Comparison of ENCODE assay signal across 26 mouse cellular contexts in the genomic region with DNA sequence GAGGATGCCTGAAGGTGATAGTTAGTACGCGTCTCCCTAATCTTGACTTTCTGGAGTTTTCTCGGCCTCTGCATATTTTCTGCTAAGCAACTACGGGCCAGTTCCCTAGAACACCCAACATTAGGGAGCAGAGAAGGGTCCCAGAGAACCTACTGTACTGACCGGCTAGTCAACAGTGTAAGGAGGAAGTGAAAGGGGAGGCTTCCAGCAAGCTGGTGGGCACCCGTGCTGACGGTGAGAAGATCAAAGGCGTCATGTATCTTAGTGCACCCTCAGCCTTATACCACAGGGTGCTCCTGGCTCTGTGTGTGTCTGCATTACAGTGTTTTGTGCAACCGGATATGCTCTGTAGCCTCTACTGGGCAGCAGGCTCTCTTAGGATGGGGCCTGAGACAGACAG.
"Had no signal": no experiment of that assay in that cellular context is flagged by ENCODE, and none has a peak within 500 bp of the region (broad histone marks: within the 10 kb centered on the region; RNA-seq: fewer than 3 reads in every experiment).

No protein-coding gene starts in this region.

- H3K4me2 ChIP-seq: heart, embryonic 12.5 days; hindbrain, embryonic 12.5 days; hindbrain, embryonic 14.5 days; kidney, embryonic 15.5 days; limb, embryonic 13.5 days; limb, embryonic 15.5 days; liver, embryonic 11.5 days; liver, embryonic 13.5 days had no signal

- H3K9me3 ChIP-seq: heart, embryonic 10.5 days; heart, embryonic 12.5 days; hindbrain, embryonic 12.5 days; kidney, embryonic 15.5 days; limb, embryonic 13.5 days; limb, embryonic 15.5 days; liver, embryonic 13.5 days had no signal

- H3K27me3 ChIP-seq: hindbrain, embryonic 12.5 days; kidney, embryonic 15.5 days; limb, embryonic 15.5 days; liver, embryonic 13.5 days had no signal

- DNase-seq: gastrocnemius, adult 2 months; gastrocnemius, postnatal 10 days; gastrocnemius, postnatal 25 days; heart, adult 18-20 months; heart, postnatal 10 days; heart, postnatal 36 days; kidney, adult 11 months; kidney, adult 2 months; kidney, adult 9 months; kidney, postnatal 14 days; kidney, postnatal 36 days; layer of hippocampus, adult 9-11 months; layer of hippocampus, postnatal 36 days; left cerebral cortex, postnatal 4 days; liver, embryonic 13.5 days had no signal

- H3K4me3 ChIP-seq: gastrocnemius, adult 2 months; heart, embryonic 10.5 days; heart, embryonic 12.5 days; hindbrain, embryonic 12.5 days; kidney, embryonic 15.5 days; limb, embryonic 13.5 days; limb, embryonic 15.5 days; liver, embryonic 13.5 days had no signal

- H3K36me3 ChIP-seq: heart, embryonic 10.5 days; heart, embryonic 12.5 days; hindbrain, embryonic 12.5 days; kidney, embryonic 15.5 days; limb, embryonic 13.5 days; limb, embryonic 15.5 days; liver, embryonic 13.5 days had no signal

- H3K4me1 ChIP-seq: heart, embryonic 10.5 days; heart, embryonic 12.5 days; hindbrain, embryonic 12.5 days; kidney, embryonic 15.5 days; limb, embryonic 13.5 days; limb, embryonic 15.5 days; liver, embryonic 13.5 days had no signal

- H3K9ac ChIP-seq: heart, embryonic 12.5 days; hindbrain, embryonic 12.5 days; hindbrain, embryonic 14.5 days; kidney, embryonic 15.5 days; limb, embryonic 13.5 days; limb, embryonic 15.5 days; liver, embryonic 13.5 days had no signal

- ATAC-seq: hindbrain, embryonic 16.5 days; intestine, embryonic 16.5 days had no signal

- H3K27ac ChIP-seq: gastrocnemius, adult 2 months; heart, embryonic 10.5 days; hindbrain, embryonic 12.5 days; hindbrain, embryonic 14.5 days; kidney, embryonic 15.5 days; kidney, postnatal 0 days; limb, embryonic 13.5 days; limb, embryonic 15.5 days; liver, embryonic 13.5 days had no signal
